ENCODE assay signal across 8 mouse cellular contexts in genomic region chr5:30271599-30272281, GRCm38 (mm10). TPM values are rescaled to one million over a fixed set of nuclear protein-coding genes. Genes with fewer than 3 reads are reported as not detected.
DNase-seq lines count a peak whose midpoint lies in the region.
"Had no signal": no experiment of that assay in that cellular context is flagged by ENCODE, and none has a peak within 500 bp of the region (broad histone marks: within the 10 kb centered on the region; RNA-seq: fewer than 3 reads in every experiment).

No protein-coding gene starts in this region.

- peak; percentile 7 for DNase-seq in kidney, adult 11 months
- DNase-seq in kidney, adult 8-10 months = no peak
- DNase-seq in adrenal gland, postnatal 25 days = peak; percentile 9
- DNase-seq in gastrocnemius, postnatal 25 days = peak; percentile 72
- peak; percentile 34 to 79 for DNase-seq in lung, postnatal 4 days
- no peak for DNase-seq in layer of hippocampus, adult 8-10 months (ENCODE audit: low spot score in 2 of 2)
- DNase-seq in embryo, embryonic 9.5 days (ENCODE audit: extremely low spot score) = no peak

RNA-seq across cellular contexts. Expression of gene Drc1, which starts 9.4 kb away (rescaled TPM):
- 0.82 TPM in 1 of 2 replicates, not detected in the other for total RNA-seq in adrenal gland, postnatal 25 days (2021)
- not detected for total RNA-seq in gastrocnemius, postnatal 25 days (2021)
- 10 to 100 TPM in 3 of 4 experiments, 1 to 10 TPM in 1; 9.7 to 13.9 (median 11.4) TPM for total RNA-seq in layer of hippocampus, adult 8-10 months (2022)
- total RNA-seq: granulocyte monocyte progenitor cell, adult 5-6 weeks had no signal

RNA-seq across cellular contexts. Expression of gene Selenoi, which starts 39.4 kb away (rescaled TPM):
- 22.6 and 22.7 TPM in 2 replicates for total RNA-seq in adrenal gland, postnatal 25 days (2021)
- total RNA-seq in gastrocnemius, postnatal 25 days (2021) = 10 to 100 TPM; 10.3 to 13.0 TPM
- 10 to 100 TPM; 39.2 to 50.7 (median 43.3) TPM for total RNA-seq in layer of hippocampus, adult 8-10 months (2022)

Comparison
In these comparisons a context has a peak if more than half of its experiments do, and no peak if none do; other contexts are left out.
1. DNase-seq: peak in kidney, adult 11 months (single experiment), adrenal gland, postnatal 25 days (single experiment), gastrocnemius, postnatal 25 days (single experiment) and lung, postnatal 4 days (2 of 2); none in kidney, adult 8-10 months (0 of 2), layer of hippocampus, adult 8-10 months (0 of 2) and embryo, embryonic 9.5 days (single experiment).